Mouse (Mus musculus) MEL (cell line): Measurements from ENCODE around the gene Cox4i1.

Source experiments
- CHD2 ChIP-seq: IDR thresholded peaks from 2 replicates; pipeline ENCODE4 v1.6.1; 2011; ENCODE audit warnings: low read length, improper control_type of control experiment
- CTCF ChIP-seq, 3 experiments: IDR thresholded peaks in 2 of 3; conservative IDR thresholded peaks in 1 of 3; 2 replicates each; pipeline ENCODE4 v1.5.1; 2011 to 2012; ENCODE audit warnings: low read length in 3 of 3, low read depth in 2 of 3, mild to moderate bottlenecking in 2 of 3, improper control_type of control experiment in 1 of 3, inconsistent platforms in 1 of 3, mixed read lengths in 1 of 3, moderate library complexity in 1 of 3; ENCODE audit not compliant: control insufficient read depth in 1 of 3, insufficient read depth in 1 of 3, poor library complexity in 1 of 3, severe bottlenecking in 1 of 3
- EP300 ChIP-seq, 2 experiments: IDR thresholded peaks; 2 replicates each; pipeline ENCODE4 v1.6.1; 2011; ENCODE audit warnings: improper control_type of control experiment in 2 of 2, low read length in 2 of 2, low read depth in 1 of 2, mild to moderate bottlenecking in 1 of 2
- ETS1 ChIP-seq: IDR thresholded peaks from 2 replicates; pipeline ENCODE4 v1.6.1; 2012; ENCODE audit warnings: low read depth, mild to moderate bottlenecking, inconsistent platforms, low read length, improper control_type of control experiment, moderate library complexity
- POLR2A ChIP-seq, 2 experiments: IDR thresholded peaks; 2 replicates each; pipeline ENCODE4 v1.6.1; 2011 to 2012; ENCODE audit warnings: low read length in 2 of 2, mild to moderate bottlenecking in 2 of 2, control low read depth in 1 of 2, improper control_type of control experiment in 1 of 2, low read depth in 1 of 2, moderate library complexity in 1 of 2; ENCODE audit not compliant: control insufficient read depth in 1 of 2, insufficient read depth in 1 of 2, poor library complexity in 1 of 2
- SMC3 ChIP-seq: IDR thresholded peaks from 2 replicates; pipeline ENCODE4 v1.6.1; 2011; ENCODE audit warnings: low read depth, low read length, improper control_type of control experiment
- TCF12 ChIP-seq: IDR thresholded peaks from 2 replicates; pipeline ENCODE4 v1.6.1; 2014; ENCODE audit warnings: low read depth, mild to moderate bottlenecking, inconsistent platforms, low read length, improper control_type of control experiment, moderate library complexity
- ZMIZ1 ChIP-seq: IDR thresholded peaks from 2 replicates; pipeline ENCODE4 v1.6.1; 2012; ENCODE audit warnings: low read depth, mild to moderate bottlenecking, inconsistent platforms, low read length, improper control_type of control experiment, moderate library complexity

GRCm38 (mm10) chr8:120620441-120620840 is 47.6 kb upstream of the Cox4i1 start:
- TF ChIP-seq EP300 (IDR thresholded peaks at IDR 0.05; ENCODE audit: low read depth in 1 of 2, low read length in 2 of 2) = no peak
- no peak for TF ChIP-seq SMC3
- no peak for TF ChIP-seq ZMIZ1
- no peak for TF ChIP-seq POLR2A (IDR thresholded peaks at IDR 0.05; ENCODE audit: control insufficient read depth in 1 of 2, insufficient read depth in 1 of 2, low read depth in 1 of 2, low read length in 2 of 2, poor library complexity in 1 of 2)
- no peak for TF ChIP-seq CTCF (IDR thresholded peaks at IDR 0.05 in 2 of 3, conservative IDR thresholded peaks at IDR 0.05 in 1 of 3; ENCODE audit: control insufficient read depth in 1 of 3, insufficient read depth in 1 of 3, low read depth in 2 of 3, low read length in 3 of 3, poor library complexity in 1 of 3, severe bottlenecking in 1 of 3)
- no peak for TF ChIP-seq ETS1
- TF ChIP-seq CHD2 = no peak
- no peak for TF ChIP-seq TCF12
